Mouse (Mus musculus) intestine, postnatal 0 days (tissue): ENCODE results near the gene Gm20518. TPM values are rescaled to one million over a fixed set of nuclear protein-coding genes. Genes with fewer than 3 reads are reported as not detected.
A peak's percentile ranks its signal among the peaks of the same experiment; 100 is the strongest.

Experiments used
- ATAC-seq: fragments of 200-750 bp; cut with Nextera tagmentation; 2 replicates; pipeline ENCODE4 v1.8.0; 2017; ENCODE audit warnings: mild to moderate bottlenecking, moderate TSS enrichment, moderate library complexity
- H3K27ac ChIP-seq: fragments of 300-500 bp; sonication (generic); 2 replicates; pipeline ENCODE4 v1.5.1; 2014; ENCODE audit warnings: mild to moderate bottlenecking, low read depth, low read length, moderate library complexity
- H3K27me3 ChIP-seq: fragments of 300-500 bp; sonication (generic); replicated peaks from 2 replicates; pipeline ENCODE4 v1.6.1; 2014; ENCODE audit warnings: low read length, mixed read lengths; ENCODE audit not compliant: control insufficient read depth, insufficient read depth
- H3K36me3 ChIP-seq: fragments of 300-500 bp; sonication (generic); 2 replicates; pipeline ENCODE4 v1.6.1; 2014; ENCODE audit warnings: mild to moderate bottlenecking, moderate library complexity; ENCODE audit not compliant: control insufficient read depth, insufficient read depth
- H3K4me1 ChIP-seq: fragments of 300-500 bp; sonication (generic); replicated peaks from 2 replicates; pipeline ENCODE4 v1.6.1; 2014; ENCODE audit warnings: antibody characterized with exemption, low read length, mixed read lengths; ENCODE audit not compliant: control insufficient read depth, insufficient read depth
- H3K4me2 ChIP-seq: fragments of 300-500 bp; sonication (generic); replicated peaks from 2 replicates; pipeline ENCODE4 v1.6.1; 2014; ENCODE audit warnings: low read depth, mild to moderate bottlenecking, moderate library complexity
- H3K4me3 ChIP-seq: fragments of 300-500 bp; sonication (generic); 2 replicates; pipeline ENCODE4 v1.5.1; 2014; ENCODE audit warnings: low read depth, low read length
- H3K9ac ChIP-seq: fragments of 300-500 bp; sonication (generic); 2 replicates; pipeline ENCODE4 v1.6.1; 2014; ENCODE audit warnings: mild to moderate bottlenecking, low read depth, low read length
- H3K9me3 ChIP-seq: fragments of 300-500 bp; sonication (generic); 2 replicates; pipeline ENCODE4 v1.6.1; 2016; ENCODE audit warnings: mixed run types; ENCODE audit not compliant: control insufficient read depth
- CTCF ChIP-seq: sonication (generic); IDR thresholded peaks from 2 replicates; pipeline ENCODE4 v1.5.1; 2016; ENCODE audit warnings: low read depth, mild to moderate bottlenecking, control low read depth, antibody characterized with exemption, moderate library complexity
- WGBS: fragments of 180-500 bp; shearing (Covaris S2); extraction: QIAGEN DNeasy Blood & Tissue Kit; methylation state at CpG from one replicate; pipeline ENCODE4 v1.1.7; 2014; 5-methylcytosine and 5-hydroxymethylcytosine counted together
- polyA plus RNA-seq: library from polyadenylated mRNA; unstranded; fragments of >200 nt; fragmentation: Nextera tagmentation; extraction: Ambion mirVana; gene quantifications from 2 replicates; pipeline ENCODE4 v1.2.1, GENCODE M21; 2015

Gene Gm20518
- polyA plus RNA-seq, 1 experiment from 2014 or later = not detected

- no peak for ATAC-seq
Observed at GRCm38 (mm10) chr16:17853263-17853662, 38.2 kb downstream of the Gm20518 start.

DNA sequence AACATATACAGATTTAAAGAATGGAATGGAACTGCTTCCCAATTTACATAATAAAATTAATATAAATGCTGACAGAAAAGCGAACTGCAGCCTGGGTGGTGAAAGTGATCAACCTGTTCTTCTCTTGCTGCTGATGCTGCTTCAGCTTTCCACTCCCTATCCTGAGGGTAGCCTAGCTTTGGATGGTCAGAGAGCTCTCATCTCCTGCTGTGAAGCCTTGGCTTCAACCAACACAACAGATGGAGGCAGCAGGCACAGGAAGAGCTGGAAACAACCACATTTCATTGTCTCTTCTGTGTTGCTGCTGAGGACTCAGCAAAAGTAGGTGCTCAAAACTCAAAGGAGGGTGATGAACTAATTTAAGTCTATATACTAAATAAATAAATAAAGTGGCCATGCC, 39.6 kb downstream of the Gm20518 start:
- Histone ChIP-seq H3K36me3 (peaks cover 85% of the 10 kb centered on the region), H3K27me3 (no peaks in the 10 kb centered on the region), H3K27ac (no peak overlapping the region), H3K4me2 (no peak overlapping the region), H3K9me3 (no peaks in the 10 kb centered on the region), H3K4me1 (no peaks in the 10 kb centered on the region), H3K9ac (no peak overlapping the region), H3K4me3 (no peak overlapping the region)
- WGBS = 100% methylated on average over 1 of the region's 1 CpGs
- TF ChIP-seq CTCF = no peak
- ATAC-seq = no peak

More at GRCm38 (mm10) chr16:17853263-17853662, 38.2 kb downstream of the Gm20518 start:
- Histone ChIP-seq H3K27ac (no peak overlapping the region), H3K36me3 (peaks cover 88% of the 10 kb centered on the region), H3K27me3 (no peaks in the 10 kb centered on the region), H3K9me3 (no peaks in the 10 kb centered on the region), H3K4me2 (no peak overlapping the region), H3K9ac (no peak overlapping the region), H3K4me3 (no peak overlapping the region), H3K4me1 (no peaks in the 10 kb centered on the region)
- WGBS = 83% methylated on average over 2 of the region's 2 CpGs
- TF ChIP-seq CTCF = no peak

- no peak for ATAC-seq
- H3K36me3 ChIP-seq = peaks cover 84% of the 10 kb centered on the region
- WGBS = 96% methylated on average over 5 of the region's 5 CpGs
Observed at GRCm38 (mm10) chr16:17851331-17851730, 40.1 kb downstream of the Gm20518 start.

DNA sequence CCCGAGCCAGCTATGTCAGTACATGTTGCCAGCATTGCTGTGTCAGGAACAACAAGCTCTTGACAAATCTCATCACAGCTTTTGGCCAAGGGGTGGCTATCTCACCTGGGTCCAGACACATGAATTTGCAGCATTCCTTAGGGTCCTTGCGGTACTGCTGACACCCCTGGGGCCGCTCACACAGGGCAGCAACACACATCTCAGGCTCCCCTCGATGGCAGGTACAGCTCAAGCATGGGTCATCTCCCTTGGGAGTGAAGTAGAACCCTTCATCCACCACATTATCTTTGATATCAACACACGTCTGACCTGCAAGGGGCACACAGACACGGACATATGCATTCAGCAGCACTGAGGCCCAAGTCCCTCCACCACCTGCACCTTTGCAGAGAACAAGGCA, 42.0 kb downstream of the Gm20518 start:
- H3K9me3 ChIP-seq = no peaks in the 10 kb centered on the region
- no peak for ATAC-seq
- WGBS = 83% methylated on average over 6 of the region's 6 CpGs
- H3K27ac ChIP-seq = no peak overlapping the region
- peaks cover 86% of the 10 kb centered on the region for H3K36me3 ChIP-seq
- no peak overlapping the region for H3K4me2 ChIP-seq
- H3K9ac ChIP-seq = no peak overlapping the region
- no peak overlapping the region for H3K4me3 ChIP-seq
- H3K27me3 ChIP-seq = no peaks in the 10 kb centered on the region
- no peak for TF ChIP-seq CTCF
- H3K4me1 ChIP-seq = no peaks in the 10 kb centered on the region

More at GRCm38 (mm10) chr16:17851331-17851730, 40.1 kb downstream of the Gm20518 start:
- Histone ChIP-seq H3K9me3 (no peaks in the 10 kb centered on the region), H3K4me1 (no peaks in the 10 kb centered on the region), H3K4me2 (no peak overlapping the region), H3K9ac (no peak overlapping the region), H3K27me3 (no peaks in the 10 kb centered on the region), H3K27ac (no peak overlapping the region), H3K4me3 (no peak overlapping the region)
- no peak for TF ChIP-seq CTCF

DNA sequence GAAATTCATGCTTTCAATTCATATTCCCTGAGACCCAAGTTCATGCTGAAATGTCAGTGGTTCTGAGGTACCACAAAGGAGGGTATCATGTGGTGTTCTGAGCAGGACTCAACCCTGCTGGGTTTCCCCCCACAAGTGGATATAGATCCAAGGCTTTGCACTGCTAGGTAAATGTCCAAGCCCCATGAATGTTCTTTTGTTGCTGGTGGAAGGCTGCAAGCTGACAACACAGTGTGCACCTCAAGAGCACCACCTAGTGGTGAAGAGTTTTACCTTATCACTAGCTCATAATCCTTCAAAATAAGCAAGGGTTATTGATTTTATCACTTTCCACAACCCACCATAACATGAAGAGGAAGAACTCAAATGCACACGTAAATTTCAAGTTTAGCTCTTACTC, 42.5 kb downstream of the Gm20518 start:
- Histone ChIP-seq H3K4me2 (no peak overlapping the region), H3K27me3 (no peaks in the 10 kb centered on the region), H3K9me3 (no peaks in the 10 kb centered on the region), H3K27ac (no peak overlapping the region), H3K4me3 (no peak overlapping the region), H3K36me3 (peaks cover 86% of the 10 kb centered on the region), H3K9ac (no peak overlapping the region), H3K4me1 (no peaks in the 10 kb centered on the region)
- WGBS = 18% methylated on average over 1 of the region's 1 CpGs
- ATAC-seq = no peak
- TF ChIP-seq CTCF = peak; percentile 88

DNA sequence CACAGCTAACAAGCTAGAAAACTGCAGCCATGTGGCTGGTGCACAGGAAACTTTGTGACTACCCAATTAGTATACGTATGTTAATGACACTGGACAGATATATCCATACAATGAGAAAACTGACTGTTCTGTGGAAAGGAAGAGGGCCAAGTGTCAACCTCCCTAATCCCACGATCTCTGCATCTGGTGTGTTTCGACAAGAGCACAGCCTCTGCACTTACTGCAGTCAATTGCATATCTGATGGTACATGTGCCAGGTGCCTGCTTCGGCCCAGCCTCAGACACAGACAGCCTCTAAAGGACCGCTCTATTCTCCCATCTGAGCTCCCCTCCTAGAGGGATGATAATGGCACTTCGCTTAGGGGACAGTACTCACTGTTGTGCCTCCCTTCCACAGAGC, 43.0 kb downstream of the Gm20518 start:
- WGBS = 94% methylated on average over 6 of the region's 6 CpGs
- Histone ChIP-seq H3K9ac (no peak overlapping the region), H3K36me3 (peaks cover 87% of the 10 kb centered on the region), H3K27ac (no peak overlapping the region), H3K4me3 (no peak overlapping the region), H3K4me2 (no peak overlapping the region), H3K27me3 (no peaks in the 10 kb centered on the region), H3K9me3 (no peaks in the 10 kb centered on the region), H3K4me1 (no peaks in the 10 kb centered on the region)
- no peak for TF ChIP-seq CTCF
- no peak for ATAC-seq
